Mouse (Mus musculus) olfactory bulb, adult 2 months (tissue): ENCODE data around the gene Rbm25. TPM values are rescaled to one million over a fixed set of nuclear protein-coding genes. Genes with fewer than 3 reads are reported as not detected.

ENCODE experiments used
- H3K27ac ChIP-seq: fragments of 200-500 bp; 2 replicates; pipeline ENCODE4 v1.5.1; 2012; ENCODE audit warnings: low read depth, low read length; ENCODE audit not compliant: insufficient read depth
- H3K4me1 ChIP-seq: fragments of 200-500 bp; 2 replicates; pipeline ENCODE4 v1.6.1; 2012; ENCODE audit warnings: low read length; ENCODE audit not compliant: control insufficient read depth, insufficient read depth
- H3K4me3 ChIP-seq: fragments of 200-500 bp; 2 replicates; pipeline ENCODE4 v1.5.1; 2012; ENCODE audit warnings: mild to moderate bottlenecking, low read depth, low read length, moderate library complexity; ENCODE audit not compliant: insufficient read depth
- CTCF ChIP-seq: fragments of 200-500 bp; IDR thresholded peaks from 2 replicates; pipeline ENCODE4 v1.5.1; 2012; ENCODE audit warnings: low read depth, mild to moderate bottlenecking, low read length, moderate library complexity; ENCODE audit not compliant: insufficient read depth
- POLR2A ChIP-seq: fragments of 200-500 bp; IDR thresholded peaks from 2 replicates; pipeline ENCODE4 v1.6.1; 2012; ENCODE audit warnings: mild to moderate bottlenecking, low read depth, low read length, moderate library complexity; ENCODE audit not compliant: insufficient read depth
- WGBS: fragments of 180-500 bp; shearing (Covaris S2); methylation state at CpG from one replicate; pipeline ENCODE4 v1.1.7; 2018; 5-methylcytosine and 5-hydroxymethylcytosine counted together
- polyA plus RNA-seq: library from polyadenylated mRNA; stranded (reverse); fragments of >200 nt; gene quantifications from 2 replicates; pipeline ENCODE4 v1.2.4, GENCODE M21; 2012; ENCODE audit warnings: low replicate concordance; ENCODE audit not compliant: missing spikeins, insufficient read depth, insufficient read length

Gene Rbm25
- polyA plus RNA-seq, 1 experiment: 331 TPM

DNA sequence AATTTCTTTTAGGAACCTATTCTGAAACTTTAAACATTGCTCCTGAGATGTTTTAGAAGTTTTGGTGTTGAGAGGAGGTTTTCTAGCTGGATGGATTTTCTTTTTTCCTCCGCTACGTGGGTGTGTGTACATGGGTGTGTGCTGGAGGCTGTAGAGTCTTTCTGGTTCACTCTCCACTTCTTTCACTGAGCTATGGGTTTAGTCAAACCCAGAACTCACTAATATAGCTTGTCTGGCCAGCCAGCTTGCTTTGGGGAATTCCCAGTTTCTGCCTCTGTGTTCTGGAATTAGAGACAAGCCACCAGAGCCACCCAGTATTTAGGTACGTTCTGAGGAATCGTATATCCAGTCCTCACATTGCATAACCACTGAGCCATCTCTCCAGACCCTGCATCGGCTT is 63.0 kb downstream of the Rbm25 start:
- Histone ChIP-seq H3K4me3 (no peak overlapping the region), H3K27ac (no peak overlapping the region), H3K4me1 (peaks cover 3% of the 10 kb centered on the region; the same call in 1 of the 2 replicates)
- 65% methylated on average over 5 of the region's 5 CpGs for WGBS
- TF ChIP-seq POLR2A (no peak), CTCF (no peak)

- 96% methylated on average over 3 of the region's 3 CpGs for WGBS
- Histone ChIP-seq H3K4me1 (peaks cover 3% of the 10 kb centered on the region; the same call in 1 of the 2 replicates), H3K4me3 (no peak overlapping the region), H3K27ac (no peak overlapping the region)
- no peak for TF ChIP-seq POLR2A
- TF ChIP-seq CTCF: no peak
Observed at GRCm38 (mm10) chr12:83694669-83695068, 63.6 kb downstream of the Rbm25 start.

- TF ChIP-seq POLR2A (no peak), CTCF (no peak)
- Histone ChIP-seq H3K27ac (no peak overlapping the region), H3K4me1 (no peaks in the 10 kb centered on the region; the same call in 1 of the 2 replicates), H3K4me3 (no peak overlapping the region)
- 92% methylated on average over 4 of the region's 4 CpGs for WGBS
Observed at GRCm38 (mm10) chr12:83698637-83699036, 67.6 kb downstream of the Rbm25 start.

GRCm38 (mm10) chr12:83701608-83702007 is 70.6 kb downstream of the Rbm25 start:
- H3K4me1 ChIP-seq: no peaks in the 10 kb centered on the region
- H3K4me3 ChIP-seq: no peak overlapping the region
- 82% methylated on average over 7 of the region's 7 CpGs for WGBS
- TF ChIP-seq POLR2A: no peak
- TF ChIP-seq CTCF: no peak
- H3K27ac ChIP-seq: no peak overlapping the region

DNA sequence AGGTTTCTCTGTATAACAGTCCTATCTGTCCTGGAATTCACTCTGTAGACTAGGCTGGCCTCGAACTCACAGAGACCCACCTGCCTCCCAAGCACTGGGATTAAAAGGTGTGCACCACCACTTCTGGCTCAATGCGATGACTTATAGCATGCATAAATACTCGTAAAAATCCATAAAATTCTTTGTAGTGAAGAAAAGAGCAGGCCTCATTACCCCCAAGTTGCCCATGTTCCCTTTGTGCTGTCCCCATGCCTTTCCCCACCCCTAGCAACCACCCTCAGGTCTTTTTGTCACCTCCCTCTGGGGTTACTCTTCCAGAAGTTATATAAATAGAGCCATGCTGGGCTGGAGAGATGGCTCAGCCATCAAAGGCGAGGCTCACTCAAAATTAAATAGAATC is 71.8 kb downstream of the Rbm25 start:
- Histone ChIP-seq H3K27ac (no peak overlapping the region), H3K4me3 (no peak overlapping the region), H3K4me1 (no peaks in the 10 kb centered on the region)
- TF ChIP-seq POLR2A (no peak), CTCF (no peak)
- 48% methylated on average over 4 of the region's 4 CpGs for WGBS

- Histone ChIP-seq H3K27ac (no peak overlapping the region), H3K4me1 (no peaks in the 10 kb centered on the region), H3K4me3 (no peak overlapping the region)
- no peak for TF ChIP-seq POLR2A
- TF ChIP-seq CTCF: no peak
- 89% methylated on average over 4 of the region's 4 CpGs for WGBS
Observed at GRCm38 (mm10) chr12:83706951-83707350, 75.9 kb downstream of the Rbm25 start.

GRCm38 (mm10) chr12:83708160-83709092 is 77.4 kb downstream of the Rbm25 start:
- no peak overlapping the region for H3K27ac ChIP-seq
- no peak for TF ChIP-seq POLR2A
- no peak for TF ChIP-seq CTCF
- 86% methylated on average over 7 of the region's 7 CpGs for WGBS
- H3K4me3 ChIP-seq: no peak overlapping the region
- H3K4me1 ChIP-seq: no peaks in the 10 kb centered on the region

GRCm38 (mm10) chr12:83709934-83710333 is 78.9 kb downstream of the Rbm25 start:
- no peak overlapping the region for H3K27ac ChIP-seq
- 79% methylated on average over 2 of the region's 2 CpGs for WGBS
- no peak for TF ChIP-seq CTCF
- TF ChIP-seq POLR2A: no peak
- no peaks in the 10 kb centered on the region for H3K4me1 ChIP-seq
- H3K4me3 ChIP-seq: no peak overlapping the region

DNA sequence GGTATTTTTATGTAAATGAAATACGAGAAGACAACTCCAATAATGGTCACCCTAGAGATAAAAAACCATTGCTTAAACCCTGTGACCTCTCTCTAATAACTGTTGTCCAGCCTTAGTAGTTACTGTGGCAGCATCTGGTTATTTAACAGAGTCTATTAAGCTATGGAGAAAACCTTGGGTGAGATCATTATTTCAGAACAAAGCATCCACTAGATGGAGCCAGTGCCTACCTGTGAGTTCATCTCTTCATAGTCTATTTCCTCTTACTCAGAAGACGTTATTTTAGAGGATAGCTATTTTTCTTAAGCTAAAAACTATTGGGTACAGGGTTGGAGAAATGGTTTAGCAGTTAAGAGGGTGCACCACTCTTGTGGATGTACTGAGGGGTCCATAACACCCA is 82.7 kb downstream of the Rbm25 start:
- WGBS: 45% methylated on average over 2 of the region's 2 CpGs
- H3K27ac ChIP-seq: no peak overlapping the region
- no peak overlapping the region for H3K4me3 ChIP-seq
- TF ChIP-seq POLR2A (no peak), CTCF (no peak)
- H3K4me1 ChIP-seq: no peaks in the 10 kb centered on the region
